Mouse (Mus musculus): ENCODE measurements around the gene Ap2a1.

Gene Ap2a1

GRCm38 (mm10) chr7:44850789-44851624, 78.3 kb downstream of the Ap2a1 start:
- DNase-seq (ENCODE audit: extremely low read depth, low read depth) = no peak
